Mouse (Mus musculus) hindlimb bud, embryonic 11.5 days (tissue): ENCODE measurements around the gene Dag1.

Source experiments
- DNase-seq: peaks from one replicate; pipeline ENCODE4 v3.0.0-alpha.2; 2012; ENCODE audit warnings: low read depth, low spot score; ENCODE audit errors: extremely low spot score

The Dag1 gene

DNA sequence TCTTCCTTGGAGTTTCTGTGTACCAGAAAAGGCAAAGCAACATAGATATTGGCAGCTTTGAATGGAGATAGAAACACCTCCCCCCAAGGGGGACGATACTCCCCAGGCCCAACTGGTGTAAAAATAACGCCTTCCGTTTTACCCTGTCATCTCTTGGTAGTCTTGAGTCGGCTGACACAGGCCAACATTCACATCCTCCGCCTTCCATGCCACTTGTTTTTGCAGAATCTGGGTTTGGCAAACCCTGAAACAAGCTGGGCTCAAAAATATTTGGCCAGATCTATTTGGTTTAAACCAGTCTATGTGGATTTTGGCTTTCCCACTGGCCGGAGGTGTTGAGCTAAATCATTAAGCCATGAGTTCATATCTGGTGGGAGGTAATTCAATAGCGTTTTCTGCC is 74.7 kb downstream of the Dag1 start:
- no peak for DNase-seq

DNA sequence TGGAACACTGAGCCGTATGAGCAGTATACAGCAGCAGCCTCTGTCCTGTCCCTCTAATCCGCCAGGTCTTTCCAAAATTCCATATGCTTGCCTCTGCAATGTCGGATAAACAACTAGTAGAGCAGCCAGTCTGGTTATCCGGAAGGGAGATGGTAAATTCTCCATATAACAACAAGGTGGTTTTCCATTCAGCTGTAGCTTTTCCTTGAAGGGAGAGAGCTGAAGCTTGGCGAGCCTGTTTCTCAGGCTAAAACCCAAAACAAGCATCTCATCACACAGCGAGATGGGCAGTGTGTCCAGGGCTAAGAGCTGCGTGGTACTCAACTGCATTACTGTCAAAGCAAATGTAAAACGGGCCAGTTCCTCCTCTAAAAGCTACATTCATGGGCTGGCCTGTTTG is 75.2 kb downstream of the Dag1 start:
- DNase-seq: no peak

DNA sequence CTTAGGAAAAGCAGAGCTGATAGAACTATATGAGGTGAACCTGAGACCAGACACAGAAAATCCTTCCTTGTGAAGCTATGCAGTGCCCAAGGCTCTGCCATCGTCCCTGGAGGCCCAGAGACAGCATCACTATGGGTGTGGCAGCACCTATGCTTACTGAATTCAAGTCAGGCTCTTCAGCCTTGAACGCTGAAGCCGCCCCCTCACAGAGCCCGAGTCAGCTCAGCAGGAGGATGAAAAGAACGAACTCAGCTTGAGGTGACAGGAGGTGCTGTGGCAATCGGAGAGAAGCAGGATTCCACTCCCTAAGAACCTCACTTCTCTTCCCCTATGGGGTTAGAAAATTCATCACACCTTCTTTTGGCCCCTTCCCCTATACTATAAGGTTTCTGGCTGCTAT is 76.1 kb downstream of the Dag1 start:
- DNase-seq: no peak

GRCm38 (mm10) chr9:108185786-108186185 is 78.0 kb downstream of the Dag1 start:
- DNase-seq: no peak

DNA sequence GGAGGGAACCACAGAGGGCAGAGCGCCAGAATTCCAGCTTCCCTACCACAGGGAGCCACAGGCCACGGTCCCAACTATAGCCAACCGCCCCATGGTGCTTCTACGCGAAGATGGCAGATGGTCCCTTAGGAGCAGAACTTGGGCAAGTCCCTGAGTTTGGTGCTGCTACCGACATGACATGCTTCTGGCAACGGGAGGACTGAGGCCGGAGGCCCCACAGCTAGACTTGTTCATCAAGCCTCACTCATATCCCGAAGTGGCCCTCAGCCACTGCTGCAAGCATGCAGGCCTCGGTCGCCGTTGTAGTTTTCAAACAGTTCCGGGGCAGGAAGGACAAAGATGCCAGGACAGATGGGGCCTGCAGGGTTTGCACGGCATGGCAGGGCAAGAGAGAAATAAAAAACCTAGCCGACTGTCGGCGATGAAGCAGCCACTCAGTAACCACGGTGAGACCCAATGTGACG is 80.2 kb downstream of the Dag1 start:
- DNase-seq: no peak

DNA sequence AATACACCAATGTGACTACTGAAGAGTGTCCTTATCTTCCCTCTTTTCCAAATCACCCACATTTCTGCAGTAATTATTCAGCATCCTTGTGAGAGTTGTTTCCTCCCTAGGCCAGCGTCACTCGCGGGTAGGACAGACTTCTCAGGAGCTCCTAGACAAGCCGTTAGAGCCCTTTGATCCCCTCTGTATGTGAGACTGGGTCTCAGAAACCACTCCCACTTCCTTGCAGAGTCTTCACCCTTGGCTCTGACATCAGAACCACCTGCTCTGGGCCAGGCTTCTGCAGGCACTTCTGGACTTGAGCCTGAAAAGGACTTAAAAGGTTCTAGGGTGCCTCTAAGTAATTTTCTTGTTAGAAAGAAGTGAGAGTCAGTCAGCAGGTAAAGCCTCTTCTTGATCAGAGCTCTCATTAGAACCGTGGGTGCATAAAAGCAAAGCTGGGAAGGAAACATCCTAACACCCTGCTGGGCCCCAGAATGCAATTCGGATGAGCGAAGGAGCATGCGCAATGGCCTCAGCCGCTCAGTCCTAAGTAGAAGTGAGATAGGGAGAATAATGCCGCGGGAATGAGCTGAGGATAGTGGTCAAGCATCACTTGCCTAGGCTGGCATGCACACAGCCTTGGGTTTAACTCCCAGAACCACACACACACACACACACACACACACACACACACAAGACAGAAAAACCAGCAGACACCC is 80.8 kb downstream of the Dag1 start:
- DNase-seq: no peak

DNA sequence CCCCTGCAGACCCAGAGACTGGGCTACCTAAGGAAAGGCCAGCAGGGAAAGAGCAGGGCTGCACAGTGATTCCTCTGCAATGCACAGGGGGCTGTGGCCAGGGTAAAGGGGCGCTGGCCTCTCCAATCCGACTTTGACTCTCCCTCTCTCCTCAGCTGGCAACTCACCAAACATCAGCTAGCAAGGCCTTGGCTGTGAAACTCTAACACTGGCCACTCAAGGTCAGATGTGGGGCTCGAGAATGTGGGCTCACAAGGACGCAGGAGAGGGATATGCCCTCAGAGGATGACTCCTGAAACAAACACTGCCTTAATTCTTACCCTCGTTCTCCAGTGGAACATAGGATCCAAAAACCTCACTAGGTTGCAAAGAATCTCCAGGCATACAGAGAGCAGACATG is 85.4 kb downstream of the Dag1 start:
- no peak for DNase-seq

DNA sequence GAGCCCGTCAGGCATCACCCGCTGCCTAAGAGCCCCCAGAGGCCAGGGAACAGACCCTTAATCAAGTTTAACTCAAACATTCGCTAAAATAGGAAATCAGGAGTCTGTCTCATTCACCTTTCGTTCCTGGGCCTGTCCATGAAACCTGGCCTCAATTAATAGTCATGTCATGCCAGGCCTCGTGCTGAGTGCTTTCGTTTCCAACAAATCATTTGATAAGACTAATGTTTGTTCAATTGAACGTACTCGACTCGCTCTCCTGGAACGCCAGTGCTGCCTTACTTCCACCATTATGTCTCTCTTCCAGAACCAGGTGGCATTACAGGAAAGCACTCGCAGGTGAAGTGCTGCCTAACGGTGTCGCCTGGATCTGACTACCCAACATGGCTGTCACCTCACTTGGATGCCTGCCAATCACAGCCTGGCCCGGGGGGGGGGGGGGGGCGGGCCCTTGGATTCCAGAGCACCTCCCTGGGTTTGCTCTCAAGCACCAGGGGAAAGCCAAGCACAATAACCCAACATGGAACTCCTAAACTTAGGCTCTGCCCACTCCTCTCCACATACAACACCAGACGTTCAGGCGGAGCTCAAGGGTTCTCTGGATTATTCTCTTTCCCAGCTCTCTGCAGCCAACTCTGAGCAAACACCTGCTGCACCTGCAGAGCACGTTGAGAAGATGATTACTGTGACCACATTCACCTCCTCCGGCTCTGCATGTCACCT is 88.5 kb downstream of the Dag1 start:
- DNase-seq: no peak

DNA sequence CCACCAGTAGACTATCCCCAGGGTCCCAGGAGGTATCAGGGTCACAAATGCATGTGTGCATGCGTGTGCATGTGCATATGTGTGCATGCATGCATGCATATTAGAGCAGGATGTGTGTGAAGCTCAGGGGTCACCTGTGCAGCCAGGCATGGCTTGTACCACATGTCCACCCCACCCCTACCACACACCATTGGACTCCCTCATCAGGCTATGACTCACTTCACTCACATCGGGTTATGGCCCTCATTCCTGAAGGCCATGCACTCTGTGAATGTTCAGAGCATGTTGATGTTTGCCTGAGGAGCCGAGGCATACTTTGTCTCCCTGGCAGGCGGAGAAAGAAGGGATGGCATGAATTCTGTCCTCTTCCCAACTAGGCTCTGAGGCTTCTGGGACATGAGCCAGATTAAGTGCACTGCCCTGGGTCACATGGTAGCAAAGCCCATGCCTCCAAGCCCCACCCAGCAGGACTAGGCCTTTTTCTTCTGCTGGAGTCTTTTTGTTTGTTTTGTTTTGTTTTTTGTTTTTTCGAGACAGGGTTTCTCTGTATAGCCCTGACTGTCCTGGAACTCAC is 90.9 kb downstream of the Dag1 start:
- DNase-seq: no peak

- DNase-seq: no peak
Observed at GRCm38 (mm10) chr9:108169751-108170150, 94.0 kb downstream of the Dag1 start.

DNA sequence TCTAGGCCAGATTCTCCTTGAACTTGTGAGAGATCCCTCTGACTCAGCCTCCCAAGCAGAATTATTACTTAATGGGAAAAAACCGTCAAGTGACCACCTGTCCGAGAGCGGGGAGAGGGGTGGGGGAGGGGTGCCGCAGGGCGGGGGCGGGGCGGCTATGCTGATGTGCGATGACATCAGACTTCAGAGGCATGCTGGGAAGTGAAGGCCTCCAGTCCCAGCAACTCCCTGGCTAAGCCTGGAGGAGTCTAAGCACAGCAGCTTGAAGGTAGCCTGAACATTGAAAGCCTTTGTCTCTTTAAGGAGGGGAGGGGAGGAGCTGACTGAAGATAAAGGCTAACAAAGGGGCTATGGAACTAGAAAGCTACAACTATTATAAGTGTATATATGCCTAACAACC is 98.6 kb downstream of the Dag1 start:
- no peak for DNase-seq

GRCm38 (mm10) chr9:108163646-108164284 is 100.0 kb downstream of the Dag1 start:
- no peak for DNase-seq

DNA sequence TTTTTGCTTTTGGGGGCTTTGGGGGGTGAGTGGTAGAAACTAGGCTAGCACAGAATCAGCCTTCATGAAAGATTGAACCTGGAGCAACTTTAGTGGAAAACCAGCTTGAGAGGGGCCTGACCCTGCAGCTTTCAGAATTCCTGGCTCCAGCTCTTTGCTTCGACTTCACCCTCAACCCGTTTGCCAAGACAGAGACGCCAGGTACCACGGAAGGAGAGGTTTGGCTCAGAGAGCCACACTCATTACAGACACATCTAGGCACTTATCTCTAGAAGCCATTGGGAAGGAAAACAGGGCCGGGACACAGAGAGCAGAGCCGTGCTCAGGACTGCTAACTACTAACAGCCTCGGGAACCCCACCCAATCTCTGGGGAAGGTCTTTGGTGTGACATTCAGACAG is 105.9 kb downstream of the Dag1 start:
- DNase-seq: no peak

DNA sequence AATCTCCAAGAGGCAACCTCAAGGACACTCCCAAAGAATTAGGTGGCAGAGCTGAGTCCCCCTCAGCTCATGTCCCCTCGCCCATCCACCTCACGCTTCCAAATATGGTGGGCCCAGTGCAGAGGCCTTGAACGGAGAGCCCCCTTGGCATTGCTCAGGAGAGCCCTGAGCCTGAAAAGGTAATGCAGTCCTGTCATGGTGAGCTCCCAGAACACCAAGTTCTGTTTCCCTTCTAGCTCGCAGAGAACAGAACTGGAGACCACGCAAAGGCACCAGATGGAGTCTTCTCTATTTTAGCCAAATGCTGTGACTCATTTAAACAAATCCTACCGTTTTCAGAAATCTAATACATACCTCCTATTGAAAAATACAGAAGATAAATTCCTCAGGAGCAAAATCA is 106.3 kb downstream of the Dag1 start:
- no peak for DNase-seq

DNA sequence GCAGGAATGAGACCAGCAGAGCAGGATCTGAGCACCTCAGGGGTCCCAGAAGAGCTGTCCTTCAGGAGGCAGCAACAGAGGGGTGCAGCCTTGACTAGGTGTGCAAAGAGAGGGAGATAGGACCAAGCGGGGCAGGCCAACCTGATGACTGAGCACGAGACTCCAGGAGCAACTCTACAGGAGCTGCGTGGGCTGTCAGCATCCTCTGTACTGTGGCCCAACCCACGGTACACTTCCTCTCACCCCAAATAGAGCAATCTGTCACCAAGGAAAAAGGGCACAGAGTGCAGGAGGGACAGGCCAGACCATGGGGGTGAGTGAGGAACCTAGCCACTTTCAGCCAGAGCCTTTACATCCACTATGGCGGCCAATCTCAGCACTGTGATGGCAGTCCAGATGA is 107.0 kb downstream of the Dag1 start:
- DNase-seq: no peak

DNA sequence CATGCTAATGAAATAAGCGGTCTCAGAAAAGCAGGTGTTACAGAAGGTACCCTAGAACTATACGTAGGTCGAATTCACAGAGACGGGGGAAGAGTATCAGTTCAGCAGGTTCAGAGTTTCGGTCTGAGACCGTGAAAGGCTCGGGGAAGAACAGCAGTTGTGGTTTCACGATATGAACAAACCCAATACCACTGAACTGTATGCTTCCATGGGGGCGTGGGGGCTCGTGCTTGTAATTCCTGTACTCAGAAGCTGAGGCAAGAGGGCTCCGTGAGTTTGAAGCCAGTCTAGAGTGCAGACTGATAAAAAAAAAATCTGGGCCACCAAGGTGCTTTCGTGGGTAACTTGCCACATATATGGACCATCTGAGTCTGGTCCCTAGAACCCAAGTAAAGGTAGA is 108.9 kb downstream of the Dag1 start:
- no peak for DNase-seq
